Mouse (Mus musculus) megakaryocyte progenitor cell, adult 5-6 weeks (primary cell): ENCODE measurements around the gene Fancc. TPM values are rescaled to one million over a fixed set of nuclear protein-coding genes. Genes with fewer than 3 reads are reported as not detected.
A peak's percentile ranks its signal among the peaks of the same experiment; 100 is the strongest.

Source experiments
- ATAC-seq: replicated peaks from 2 replicates; pipeline ENCODE4 v1.8.0; 2016; ENCODE audit warnings: mild to moderate bottlenecking, moderate TSS enrichment, inconsistent platforms; ENCODE audit not compliant: poor library complexity
- total RNA-seq, 2 experiments: library from RNA; stranded (forward) in 1 of 2; stranded (reverse) in 1 of 2; fragments of 157-497, 149-512 nt in 1 of 2; fragments of 200-1000 nt in 1 of 2; gene quantifications; 2 replicates each; pipeline versions ENCODE4 v1.2.3 to v1.2.4; 2015 to 2017

Fancc gene
- total RNA-seq, 2 experiments from 2014 or later = 11.6 to 16.7 TPM

DNA sequence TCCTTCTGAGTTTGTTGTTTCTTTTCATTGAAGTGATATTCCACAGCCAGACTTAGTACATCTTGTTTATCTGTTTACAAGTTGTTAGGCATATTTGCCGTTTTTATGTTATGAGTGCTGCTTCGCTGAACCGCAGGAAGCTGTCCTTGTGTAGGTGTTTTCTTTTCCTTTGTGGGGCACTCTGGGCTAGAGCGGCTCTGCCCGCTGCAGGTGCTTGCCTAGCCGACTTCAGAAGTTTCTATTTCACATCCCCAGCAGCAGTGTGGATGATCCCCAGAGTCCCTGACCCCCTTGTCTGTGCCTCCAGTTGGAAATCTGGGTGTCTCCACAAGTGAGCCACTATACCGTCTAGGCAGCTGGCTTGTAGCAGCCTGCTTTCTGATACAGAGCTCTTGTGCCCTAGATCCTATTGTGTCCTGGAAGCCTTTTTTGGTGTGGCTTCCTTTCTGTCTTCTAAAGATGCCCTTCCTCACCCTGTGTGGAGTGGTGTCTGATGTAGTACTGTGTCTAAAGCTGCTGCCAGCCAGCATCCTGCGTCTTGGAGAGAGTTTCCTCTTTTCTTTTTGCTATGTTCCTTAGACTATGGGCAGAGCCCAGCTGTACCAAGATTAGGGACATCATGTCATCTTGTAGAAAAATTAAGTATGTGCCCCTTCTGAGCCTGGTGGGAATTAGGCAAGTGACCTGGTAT is 247.2 kb downstream of the Fancc start:
- peak; percentile 42 for ATAC-seq

DNA sequence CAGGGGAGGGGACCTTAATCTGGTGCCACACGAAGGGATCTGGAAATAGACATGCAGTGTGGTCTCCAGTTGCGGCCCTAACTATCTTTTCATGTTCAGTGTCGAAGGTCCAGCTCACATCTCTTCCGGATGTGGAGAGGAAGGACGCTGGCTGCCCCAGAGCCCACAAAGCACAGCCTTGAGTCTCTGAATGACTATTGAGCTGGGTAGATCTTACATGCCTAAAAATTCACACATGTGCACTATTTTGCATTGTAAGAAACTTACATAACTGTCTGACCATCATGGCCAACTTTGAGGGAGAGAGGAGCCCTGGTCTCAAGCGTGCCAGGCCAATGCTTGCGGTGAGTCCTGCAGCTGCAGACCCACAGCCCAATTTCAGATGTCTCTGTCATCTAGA is 247.9 kb downstream of the Fancc start:
- 0 out of 2 replicates have a peak, but pooled peaks have one; percentile 6 for ATAC-seq

DNA sequence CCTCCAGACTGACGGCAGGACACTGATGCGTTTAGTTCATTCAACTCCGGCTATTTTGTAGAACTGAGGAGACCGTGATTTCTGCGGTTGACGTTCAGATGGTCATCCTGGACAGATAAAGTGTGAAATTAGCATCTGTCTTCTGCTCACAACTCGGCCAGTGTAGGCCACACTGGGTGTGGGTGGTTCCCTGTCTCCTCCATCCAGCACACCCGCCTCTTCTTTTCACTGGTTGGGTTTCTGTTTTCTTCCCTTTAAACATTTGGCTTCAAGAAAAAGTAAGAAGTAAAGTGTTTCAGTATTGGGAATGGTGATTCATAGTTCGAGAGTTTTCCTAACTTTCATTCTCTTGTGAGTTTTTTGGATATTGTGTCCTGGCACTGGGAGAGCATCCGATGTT is 248.8 kb downstream of the Fancc start:
- ATAC-seq = no peak

DNA sequence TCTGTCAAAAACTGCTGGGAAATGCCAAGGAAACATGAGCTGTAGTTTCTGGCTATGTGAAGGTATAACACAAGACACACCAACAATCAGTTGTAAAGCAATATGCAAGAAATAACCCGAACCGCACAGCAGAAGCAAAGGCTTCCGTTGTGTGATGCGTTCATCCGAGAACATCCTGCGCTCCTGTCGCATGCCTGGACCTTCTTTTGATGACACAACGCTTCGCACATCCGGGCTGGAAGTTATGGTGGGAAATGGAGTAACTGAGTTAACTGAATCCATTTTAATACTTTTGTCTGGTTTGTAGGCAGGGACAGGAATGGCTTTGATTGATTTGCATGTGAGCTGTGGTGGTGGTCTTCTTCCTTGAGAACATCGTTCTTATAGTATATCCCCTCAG is 249.4 kb downstream of the Fancc start:
- ATAC-seq = no peak

DNA sequence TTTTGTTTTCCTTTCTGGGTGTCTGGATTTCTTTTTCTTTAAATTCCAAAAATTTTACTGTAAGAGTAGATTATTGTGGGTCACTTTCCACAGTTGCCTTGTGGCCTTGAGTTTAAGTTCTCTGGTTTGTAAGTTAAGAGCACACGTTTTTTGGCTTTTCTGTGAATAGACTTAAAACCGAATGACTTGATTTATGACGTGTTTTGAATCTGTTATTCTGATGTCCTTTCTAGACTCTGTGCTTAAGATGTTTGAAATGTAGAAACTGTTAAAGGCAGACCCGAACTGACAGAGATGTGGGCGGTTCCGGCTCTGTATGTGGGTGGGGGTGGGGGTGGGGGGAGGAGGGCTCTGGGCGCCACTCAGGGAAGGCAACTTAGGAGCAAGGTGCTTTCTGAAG is 250.0 kb downstream of the Fancc start:
- ATAC-seq = no peak

DNA sequence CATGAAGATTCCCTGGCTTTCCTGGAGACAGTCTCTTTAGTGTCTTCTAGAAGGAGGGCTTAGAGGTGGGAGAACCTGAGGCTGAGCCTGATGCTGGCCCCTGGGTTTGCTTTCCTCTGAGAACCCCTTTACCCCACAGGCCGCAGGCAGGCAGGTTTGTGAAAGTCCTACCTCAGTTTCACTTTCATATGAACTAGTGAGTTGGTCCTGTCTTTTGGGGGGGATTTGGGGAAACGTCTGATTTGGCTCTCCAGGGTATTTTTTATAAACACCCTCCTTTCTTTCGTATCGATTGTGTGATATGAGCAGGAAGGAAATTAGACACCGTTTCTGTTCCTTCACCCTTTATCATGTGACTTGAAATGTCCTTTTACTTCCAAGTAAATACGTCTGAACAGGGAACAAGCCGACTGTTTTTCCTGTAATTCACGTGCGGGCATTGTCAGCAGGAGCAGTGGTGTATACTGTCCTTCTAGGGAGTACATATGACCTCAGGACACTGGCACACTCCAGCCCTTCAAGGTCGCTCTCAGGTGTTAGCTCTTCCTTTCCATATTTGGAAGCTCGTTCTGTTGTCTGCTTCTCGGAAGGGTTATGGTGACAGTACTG is 250.6 kb downstream of the Fancc start:
- 0 out of 2 replicates have a peak, but pooled peaks have one; percentile 8 for ATAC-seq

DNA sequence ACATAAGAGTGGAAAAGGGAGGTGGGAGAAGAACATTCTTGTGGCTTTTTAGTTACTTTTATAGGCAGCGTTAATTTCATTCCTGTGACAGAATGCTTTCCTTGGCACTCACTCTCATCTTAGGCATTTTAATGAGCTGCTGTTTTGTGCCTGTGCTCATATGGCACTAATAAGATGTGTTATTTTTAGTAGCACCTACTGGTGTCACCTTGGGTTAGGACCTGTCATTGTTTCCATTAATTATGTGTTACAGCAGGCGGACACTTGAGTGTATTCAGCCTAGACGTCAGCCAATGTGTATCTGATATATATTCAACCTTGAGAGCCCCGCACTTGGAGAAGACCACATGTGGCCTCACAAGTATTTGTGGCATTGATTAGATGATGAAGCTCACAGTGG is 251.3 kb downstream of the Fancc start:
- ATAC-seq = no peak

DNA sequence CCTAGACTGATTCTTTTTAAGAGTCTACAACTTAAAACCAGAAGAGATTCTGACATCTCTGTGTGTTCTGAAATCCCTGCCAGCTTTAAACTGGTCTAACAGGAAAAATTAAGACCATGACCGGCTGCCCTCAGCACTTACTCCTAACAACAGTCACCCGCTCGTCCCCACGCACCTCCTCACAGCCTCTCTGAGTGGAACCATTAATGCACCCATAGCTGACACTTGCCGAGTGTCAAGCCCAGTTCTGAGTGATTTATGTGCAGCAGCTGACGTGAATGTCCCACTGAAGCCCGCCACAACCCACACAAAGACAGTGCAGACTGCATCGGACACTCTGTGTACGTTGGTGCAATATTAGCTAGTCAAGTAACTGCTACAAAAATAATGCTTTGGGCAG is 251.9 kb downstream of the Fancc start:
- no peak for ATAC-seq

DNA sequence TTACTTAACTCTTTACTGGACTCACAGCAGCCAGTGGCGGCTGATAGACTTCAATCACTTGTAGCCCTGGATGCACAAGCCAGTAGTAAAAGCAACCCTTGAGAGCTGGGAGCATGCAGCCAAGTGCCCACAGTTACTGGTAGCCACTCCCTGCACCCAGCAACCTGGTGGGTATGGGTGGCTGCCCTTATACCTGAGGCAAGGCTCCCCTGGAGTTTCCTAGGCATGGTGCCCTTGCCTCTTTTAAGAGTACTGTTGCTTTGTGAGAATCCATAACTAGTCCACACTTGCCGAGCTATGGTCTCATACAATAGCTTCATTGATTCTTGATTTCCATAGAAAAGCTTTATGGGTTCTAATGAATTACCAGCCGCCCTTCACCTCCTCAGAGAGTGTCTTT is 252.7 kb downstream of the Fancc start:
- no peak for ATAC-seq

DNA sequence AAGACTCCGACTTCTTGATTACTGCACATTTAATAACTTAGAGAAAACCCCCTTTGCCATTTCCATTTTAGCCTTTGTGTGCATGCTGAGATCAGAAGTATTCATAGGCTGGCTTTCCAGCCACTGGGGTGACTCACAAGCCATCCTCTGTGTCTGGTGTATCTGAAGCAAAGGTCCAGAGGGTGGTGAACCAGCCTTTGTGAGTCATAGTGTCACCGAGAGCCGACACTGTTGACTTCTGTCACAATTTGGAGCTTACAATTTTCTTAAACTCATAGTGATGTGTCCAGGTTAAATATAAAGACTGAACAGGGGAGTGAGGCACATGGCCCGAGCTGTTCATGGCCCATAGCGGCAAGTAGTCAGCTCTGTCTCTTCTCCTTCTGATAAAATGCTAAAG is 253.5 kb downstream of the Fancc start:
- ATAC-seq = no peak

DNA sequence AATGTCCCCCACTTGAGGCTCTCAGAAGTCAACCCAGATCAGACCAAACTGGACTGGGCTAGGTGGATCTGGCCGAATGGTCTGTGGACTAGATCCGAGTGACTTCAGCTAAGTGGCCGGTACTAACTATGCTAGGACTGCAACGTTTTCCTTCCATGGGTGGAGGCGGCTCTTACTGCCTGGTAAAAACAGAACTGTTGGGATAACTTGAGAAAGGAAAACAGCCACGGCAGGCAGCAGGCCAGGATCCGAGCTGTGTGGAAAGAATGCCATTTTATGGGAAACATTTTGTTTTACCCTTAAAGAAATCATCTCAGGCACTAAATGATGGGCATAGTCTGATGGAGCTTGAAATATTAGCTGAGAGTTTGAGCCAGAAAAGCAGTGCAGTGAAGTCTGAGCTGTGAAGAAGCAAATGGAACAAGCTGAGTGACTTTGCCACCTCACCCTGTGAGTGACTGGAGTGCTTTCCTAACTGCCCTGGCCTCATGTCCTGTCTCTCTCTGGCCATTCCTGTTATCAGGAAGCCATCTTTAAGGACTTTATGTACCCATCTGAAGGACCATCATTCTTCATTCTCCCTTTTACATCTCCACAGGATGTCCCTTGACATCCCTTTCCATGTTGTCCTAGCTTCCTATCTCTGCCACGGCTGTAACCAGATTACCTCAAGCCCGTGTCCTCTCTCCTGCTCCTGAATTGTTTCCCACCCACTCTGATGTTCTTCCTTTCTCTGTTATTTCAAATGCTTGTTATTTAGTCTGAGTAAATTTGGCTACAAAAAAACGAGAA is 254.5 kb downstream of the Fancc start:
- ATAC-seq = no peak

DNA sequence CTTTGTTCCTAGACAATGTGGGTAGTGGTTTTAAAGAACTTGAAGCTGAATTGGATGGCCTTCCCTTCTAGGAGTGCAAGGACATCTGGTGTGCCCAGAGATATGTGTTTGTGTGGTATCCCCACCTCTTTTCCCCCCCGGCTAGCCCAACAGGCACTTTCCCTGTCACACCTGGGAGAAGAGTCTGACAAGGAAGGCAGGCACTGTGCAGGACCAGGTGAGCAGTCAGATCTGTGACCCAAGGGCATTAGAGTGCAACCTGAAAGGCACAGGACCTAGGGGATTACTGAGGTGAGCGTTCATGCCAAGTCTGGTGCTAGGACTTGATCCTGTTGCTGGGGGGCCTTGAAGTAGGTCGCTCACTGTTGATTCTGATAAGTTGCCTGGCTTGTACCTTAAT is 255.4 kb downstream of the Fancc start:
- ATAC-seq = no peak

DNA sequence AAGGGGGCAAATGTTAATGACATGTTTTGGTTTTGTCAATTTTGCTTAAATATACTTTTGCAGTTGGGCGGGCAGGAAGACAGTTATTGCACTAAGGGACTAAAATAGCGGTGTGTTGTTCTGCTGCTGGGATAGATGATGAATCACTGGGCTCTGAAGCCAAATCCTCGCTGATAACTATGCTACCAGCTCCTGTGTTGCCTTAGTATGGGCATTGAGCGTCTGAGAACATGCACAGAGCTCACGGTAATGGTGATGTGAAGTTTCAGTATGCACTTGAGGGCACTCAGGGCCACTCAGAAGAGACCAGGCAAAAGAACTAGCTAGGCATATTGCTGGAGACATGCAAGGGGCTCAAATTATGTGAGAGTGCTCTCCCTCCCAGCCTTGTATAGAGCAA is 256.2 kb downstream of the Fancc start:
- no peak for ATAC-seq

DNA sequence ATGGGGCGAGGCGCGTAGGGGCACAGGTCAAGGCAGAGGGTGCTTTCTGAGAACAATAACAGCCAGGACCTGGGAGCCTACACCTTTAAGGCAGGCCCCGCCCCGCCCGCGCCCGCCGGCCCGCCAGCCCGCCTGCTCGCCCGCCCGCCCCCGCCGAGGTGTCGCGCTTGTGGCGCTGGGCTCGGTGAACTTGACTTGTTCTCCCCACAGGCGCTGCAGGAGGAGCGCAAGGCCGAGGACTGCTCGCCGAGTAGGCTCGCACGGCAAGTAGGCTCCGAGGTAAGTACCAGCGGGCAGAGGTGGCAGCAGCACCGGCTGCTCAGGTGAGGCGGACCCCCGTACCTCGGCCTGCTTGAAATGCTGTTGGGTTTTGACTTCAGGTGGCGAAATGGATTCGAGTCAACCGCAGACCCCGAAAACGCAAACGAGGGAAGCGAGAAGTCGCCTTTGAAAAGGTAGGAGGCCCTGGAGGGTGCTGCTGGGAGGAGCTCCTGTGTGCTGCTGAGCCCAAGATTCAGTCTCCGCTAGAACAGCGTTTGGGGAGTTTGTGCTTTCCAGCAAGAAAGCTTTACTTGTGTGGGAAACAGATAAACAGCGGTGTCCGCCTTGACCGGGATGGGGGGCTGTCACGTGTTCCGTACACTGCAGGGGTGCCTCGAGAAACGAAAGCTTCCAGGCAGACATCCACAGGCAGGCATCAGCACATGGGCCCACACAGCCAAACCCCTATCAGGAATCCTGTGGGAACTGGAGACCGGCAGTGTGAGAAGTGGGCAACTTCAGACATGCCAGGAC is 257.0 kb downstream of the Fancc start:
- ATAC-seq = peak; percentile 71

DNA sequence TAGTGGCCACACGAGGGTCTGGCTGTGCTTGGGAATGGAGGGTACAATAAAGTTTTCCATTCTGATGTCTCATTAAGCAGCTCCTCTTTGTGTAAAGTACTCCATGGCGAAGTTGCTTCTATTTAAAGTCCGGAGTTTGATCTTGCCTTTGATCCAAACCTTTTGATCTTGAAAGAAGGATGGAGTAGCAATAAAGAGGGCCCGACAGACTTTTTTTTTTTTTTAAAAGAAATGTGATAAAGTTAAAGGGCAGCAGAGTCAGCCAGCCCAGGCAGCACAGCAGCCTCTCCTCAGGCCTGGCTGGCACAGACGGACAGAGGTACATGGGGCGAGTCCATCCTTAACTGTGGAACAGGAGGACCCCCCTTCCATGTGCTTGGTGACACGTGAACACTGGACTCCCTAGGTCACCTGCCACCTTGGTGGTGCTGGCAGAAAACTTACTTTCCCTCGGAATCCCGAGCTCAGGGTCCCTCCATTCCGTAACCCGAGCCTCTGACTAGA is 257.7 kb downstream of the Fancc start:
- no peak for ATAC-seq

DNA sequence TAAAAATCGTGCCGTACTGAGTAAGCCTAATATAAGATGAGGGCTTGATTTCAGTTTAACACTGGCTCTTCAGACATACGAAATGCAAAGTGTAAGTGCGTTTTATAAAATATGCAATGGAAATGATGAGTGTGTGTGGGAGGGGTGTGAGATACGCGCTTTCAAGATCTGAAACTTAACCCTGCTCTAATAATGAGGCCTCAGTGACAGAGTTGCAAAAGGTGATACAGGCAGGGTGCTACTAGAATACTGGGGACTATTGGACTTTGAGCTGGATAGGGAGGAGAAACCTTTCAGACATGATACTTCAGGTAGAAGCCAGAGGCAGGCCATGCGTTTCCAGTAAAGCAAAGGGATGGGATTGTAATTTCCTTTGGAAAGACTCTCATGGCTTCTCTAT is 259.0 kb downstream of the Fancc start:
- ATAC-seq = no peak

DNA sequence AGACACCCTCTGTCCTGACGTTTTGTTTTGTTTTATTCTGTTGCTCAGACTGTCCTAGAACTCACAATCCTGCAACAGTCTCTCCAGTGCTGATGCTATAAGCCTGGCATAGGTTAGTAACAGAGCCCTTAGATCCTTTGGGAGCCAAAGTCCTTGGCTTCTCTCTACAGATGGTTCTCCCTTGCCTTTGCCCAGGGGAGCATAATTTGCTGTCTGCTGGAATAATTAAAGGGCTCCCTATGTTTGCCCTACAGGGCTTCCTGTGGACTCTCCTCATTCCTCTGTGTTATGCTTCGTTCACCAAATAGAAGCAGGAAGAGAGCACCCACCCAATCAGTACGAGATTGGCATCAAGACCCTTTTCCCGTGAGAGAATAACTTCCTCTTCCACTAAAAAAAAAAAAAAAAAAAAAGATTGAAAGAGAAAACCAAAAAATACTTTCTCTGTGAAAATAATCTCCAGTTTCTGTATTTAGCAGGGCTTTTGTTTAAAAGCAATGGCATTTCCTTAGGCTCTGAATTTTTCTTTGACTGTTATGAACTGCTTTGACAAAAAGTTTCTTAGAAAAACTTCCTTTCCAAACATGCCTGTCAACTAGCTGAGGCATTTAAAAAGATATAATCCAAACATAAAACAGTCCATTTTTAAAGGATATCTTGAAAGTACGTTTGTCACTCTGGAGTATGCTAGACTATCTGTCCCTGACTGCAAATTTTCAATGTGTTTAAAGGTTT is 260.8 kb downstream of the Fancc start:
- ATAC-seq = no peak

DNA sequence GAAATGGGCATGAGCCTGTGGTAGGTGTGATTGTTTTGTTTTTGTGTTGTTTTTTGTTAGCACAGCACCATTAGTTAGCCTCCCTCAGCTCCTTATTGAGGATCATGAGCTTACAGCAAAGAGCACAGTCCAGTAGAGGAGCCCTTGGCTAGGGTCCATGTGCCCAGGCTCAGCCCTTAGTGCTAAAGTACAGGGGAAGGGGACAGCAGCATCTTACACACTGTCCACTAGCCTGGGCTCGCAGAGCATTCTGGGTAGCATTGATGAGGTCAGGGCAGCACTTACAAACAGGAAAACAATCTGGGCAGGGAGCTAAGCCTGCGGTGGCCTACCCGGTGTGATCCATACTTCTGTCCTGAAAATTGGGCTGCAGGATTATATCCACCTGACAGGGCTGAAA is 261.5 kb downstream of the Fancc start:
- no peak for ATAC-seq
